Mouse (Mus musculus) spleen, adult 2 months (tissue): ENCODE data around the gene Tenm4. TPM values are rescaled to one million over a fixed set of nuclear protein-coding genes. Genes with fewer than 3 reads are reported as not detected.

Source experiments
- DNase-seq, 2 experiments: peaks; one replicate each; pipeline versions ENCODE4 v3.0.0 to v3.0.0-alpha.2; 2012 to 2021; ENCODE audit warnings: low spot score in 2 of 2, low read depth in 1 of 2
- H3K27ac ChIP-seq: fragments of 200-500 bp; 2 replicates; pipeline ENCODE4 v1.5.1; 2012; ENCODE audit warnings: low read length, inconsistent platforms; ENCODE audit not compliant: insufficient read depth
- H3K27me3 ChIP-seq: fragments of 200-500 bp; 2 replicates; pipeline ENCODE4 v1.6.1; 2012; ENCODE audit warnings: mild to moderate bottlenecking, moderate library complexity, low read length, inconsistent platforms; ENCODE audit not compliant: control insufficient read depth, insufficient read depth
- H3K36me3 ChIP-seq: fragments of 200-500 bp; 2 replicates; pipeline ENCODE4 v1.6.1; 2012; ENCODE audit warnings: mild to moderate bottlenecking, low read length, inconsistent platforms; ENCODE audit not compliant: control insufficient read depth, insufficient read depth
- H3K4me1 ChIP-seq: fragments of 200-500 bp; 2 replicates; pipeline ENCODE4 v1.6.1; 2011; ENCODE audit warnings: inconsistent platforms; ENCODE audit not compliant: control insufficient read depth, insufficient read depth, insufficient read length
- H3K4me3 ChIP-seq: fragments of 200-500 bp; 2 replicates; pipeline ENCODE4 v1.5.1; 2011; ENCODE audit warnings: mild to moderate bottlenecking, inconsistent platforms; ENCODE audit not compliant: insufficient read depth, insufficient read length; ENCODE audit errors: extremely low read depth
- CTCF ChIP-seq: fragments of 200-500 bp; IDR thresholded peaks from 2 replicates; pipeline ENCODE4 v1.5.1; 2011; ENCODE audit warnings: mild to moderate bottlenecking, inconsistent platforms; ENCODE audit not compliant: insufficient read depth, insufficient read length, insufficient replicate concordance; ENCODE audit errors: extremely low read depth
- POLR2A ChIP-seq: fragments of 200-500 bp; IDR thresholded peaks from 2 replicates; pipeline ENCODE4 v1.6.1; 2011; ENCODE audit warnings: low read depth, low read length, inconsistent platforms
- WGBS: fragments of 180-500 bp; shearing (Covaris S2); methylation state at CpG from one replicate; pipeline ENCODE4 v1.1.7; 2018; 5-methylcytosine and 5-hydroxymethylcytosine counted together
- polyA plus RNA-seq: library from polyadenylated mRNA; depleted of rRNA; stranded (reverse); fragments of >200 nt; gene quantifications from 2 replicates; pipeline ENCODE4 v1.2.3, GENCODE M21; 2012

The Tenm4 gene
- polyA plus RNA-seq, 1 experiment = 1.2 TPM

- H3K27ac ChIP-seq = no peak overlapping the region
- 79% methylated on average over 8 of the region's 8 CpGs for WGBS
- no peaks in the 10 kb centered on the region for H3K27me3 ChIP-seq
- no peaks in the 10 kb centered on the region for H3K36me3 ChIP-seq
- no peak overlapping the region for H3K4me3 ChIP-seq
- TF ChIP-seq CTCF = no peak
- no peak for TF ChIP-seq POLR2A
- H3K4me1 ChIP-seq = no peaks in the 10 kb centered on the region
- DNase-seq = no peak
These were observed 621.6 kb downstream of the Tenm4 start for GRCm38 (mm10) chr7:96792456-96793229.

- TF ChIP-seq CTCF (no peak), POLR2A (no peak)
These were observed 625.1 kb downstream of the Tenm4 start for GRCm38 (mm10) chr7:96796033-96796741.

GRCm38 (mm10) chr7:96796788-96797485 lies 625.9 kb downstream of the Tenm4 start:
- no peak for DNase-seq
- no peak overlapping the region; the same call in 1 of the 2 replicates for H3K27ac ChIP-seq
- no peak overlapping the region for H3K4me3 ChIP-seq
- WGBS = 89% methylated on average over 20 of the region's 20 CpGs
- no peaks in the 10 kb centered on the region for H3K27me3 ChIP-seq
- TF ChIP-seq CTCF (no peak), POLR2A (no peak)
- H3K4me1 ChIP-seq = peaks cover 4% of the 10 kb centered on the region; the same call in 1 of the 2 replicates
- H3K36me3 ChIP-seq = no peaks in the 10 kb centered on the region

More at GRCm38 (mm10) chr7:96796033-96796741, 625.1 kb downstream of the Tenm4 start:
- H3K4me3 ChIP-seq = no peak overlapping the region
- WGBS = 74% methylated on average over 9 of the region's 9 CpGs
- no peak for DNase-seq
- H3K27me3 ChIP-seq = no peaks in the 10 kb centered on the region
- peak overlapping the region; percentile 13; the same call in 1 of the 2 replicates for H3K27ac ChIP-seq
- no peaks in the 10 kb centered on the region for H3K36me3 ChIP-seq
- peaks cover 4% of the 10 kb centered on the region; the same call in 1 of the 2 replicates for H3K4me1 ChIP-seq

GRCm38 (mm10) chr7:96797716-96798332 lies 626.8 kb downstream of the Tenm4 start:
- no peak overlapping the region for H3K27ac ChIP-seq
- H3K27me3 ChIP-seq = no peaks in the 10 kb centered on the region
- no peak for DNase-seq
- peaks cover 4% of the 10 kb centered on the region; the same call in 1 of the 2 replicates for H3K4me1 ChIP-seq
- TF ChIP-seq CTCF (no peak), POLR2A (no peak)
- no peaks in the 10 kb centered on the region for H3K36me3 ChIP-seq
- 90% methylated on average over 13 of the region's 13 CpGs for WGBS
- H3K4me3 ChIP-seq = no peak overlapping the region

- DNase-seq = no peak
- WGBS = 69% methylated on average over 5 of the region's 5 CpGs
- peaks cover 4% of the 10 kb centered on the region; the same call in 1 of the 2 replicates for H3K4me1 ChIP-seq
- H3K36me3 ChIP-seq = no peaks in the 10 kb centered on the region
- no peak overlapping the region for H3K4me3 ChIP-seq
- no peak for TF ChIP-seq POLR2A
- TF ChIP-seq CTCF = no peak
- no peaks in the 10 kb centered on the region for H3K27me3 ChIP-seq
- no peak overlapping the region for H3K27ac ChIP-seq
These were observed 628.8 kb downstream of the Tenm4 start for GRCm38 (mm10) chr7:96799816-96800215.

- WGBS = 45% methylated on average over 9 of the region's 9 CpGs
- H3K4me3 ChIP-seq = no peak overlapping the region
- H3K27me3 ChIP-seq = no peaks in the 10 kb centered on the region
- peaks cover 4% of the 10 kb centered on the region; the same call in 1 of the 2 replicates for H3K4me1 ChIP-seq
- no peak overlapping the region for H3K27ac ChIP-seq
- no peaks in the 10 kb centered on the region for H3K36me3 ChIP-seq
- no peak for DNase-seq
- TF ChIP-seq CTCF (no peak), POLR2A (no peak)
These were observed 630.3 kb downstream of the Tenm4 start for GRCm38 (mm10) chr7:96801368-96801767.
